Mouse (Mus musculus): ENCODE data around the gene Psmb4.

DNA sequence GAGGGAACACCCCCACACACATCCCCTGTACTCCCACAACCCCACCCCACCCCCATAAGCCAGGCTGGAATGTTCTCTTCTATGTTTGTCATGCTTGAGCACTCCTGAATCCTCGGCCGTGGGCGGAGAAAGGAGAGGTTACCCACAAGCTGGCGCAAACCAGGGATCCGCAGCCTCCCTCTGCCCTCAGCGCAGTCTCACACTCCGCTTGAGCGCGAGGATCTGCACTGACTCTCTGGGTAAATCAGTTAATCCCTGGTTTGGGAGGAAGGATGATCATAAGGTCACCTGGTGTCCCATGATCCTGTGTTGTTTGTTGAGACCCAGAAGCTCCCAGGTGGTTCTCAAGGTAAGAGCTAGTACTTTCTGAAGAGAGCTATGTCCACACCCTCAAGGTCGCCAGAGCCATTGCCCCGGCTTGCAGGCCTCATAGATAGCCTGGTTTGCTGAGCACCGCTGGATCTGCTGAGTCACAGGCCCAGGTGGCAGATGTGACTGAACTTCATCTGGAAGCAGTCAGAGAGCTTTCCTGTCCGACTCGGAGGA lies 31.1 kb upstream of the Psmb4 start:
- TF ChIP-seq CTCF (IDR thresholded peaks at IDR 0.05; ENCODE audit: extremely low read depth, insufficient read depth, low read length) (no peak), POLR2A (IDR thresholded peaks at IDR 0.05; ENCODE audit: extremely low read depth, insufficient read depth, low read length) (no peak)

Data from cortical plate, adult 2 months (tissue).